In the genomic region with DNA sequence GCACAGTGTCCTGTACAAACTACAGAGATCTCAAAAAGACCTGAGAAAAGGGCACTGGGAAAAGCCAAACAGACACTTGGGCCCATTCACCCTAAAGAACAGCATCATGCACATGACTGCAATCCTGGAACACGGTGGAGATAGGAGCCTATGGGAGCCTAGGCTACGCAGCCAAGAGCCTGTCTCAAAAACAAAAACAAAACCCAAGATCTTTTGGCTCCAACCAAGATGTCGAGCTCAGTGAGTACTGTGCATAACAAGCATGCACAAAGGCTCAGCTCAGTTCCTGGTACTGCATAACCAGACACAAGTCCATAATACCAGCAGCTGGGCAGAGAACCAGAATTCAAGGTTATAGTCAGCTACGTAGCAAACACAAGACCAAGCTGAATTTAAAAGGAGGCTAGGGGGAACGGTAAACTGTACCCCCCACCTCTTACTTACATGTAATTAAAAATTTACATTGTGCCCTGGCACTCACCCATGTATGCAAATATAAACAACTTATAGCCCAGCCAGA, we compare ENCODE assay signal across 11 mouse cellular contexts. TPM values are rescaled to one million over a fixed set of nuclear protein-coding genes. Genes with fewer than 3 reads are reported as not detected.
DNase-seq lines count a peak whose midpoint lies in the region; ATAC-seq and TF ChIP-seq lines count a peak whose summit lies in the region.
"Had no signal": no experiment of that assay in that cellular context is flagged by ENCODE, and none has a peak within 500 bp of the region (broad histone marks: within the 10 kb centered on the region; RNA-seq: fewer than 3 reads in every experiment).

No protein-coding gene starts in this region.

- H3K4me1 ChIP-seq in heart, postnatal 0 days (ENCODE audit: control insufficient read depth, insufficient read depth) = peaks cover 11% of the 10 kb centered on the region; the same call in 1 of the 2 replicates
- peaks cover 30% of the 10 kb centered on the region for H3K4me1 ChIP-seq in liver, embryonic 16.5 days (ENCODE audit: control insufficient read depth, low read depth, low read length)

- no peak for ATAC-seq in heart, postnatal 0 days (ENCODE audit: insufficient read depth, low read depth)
- ATAC-seq in liver, embryonic 16.5 days (ENCODE audit: low read depth) = no peak

- peak; percentile 82 for DNase-seq in heart, adult 11 months
- DNase-seq in heart, postnatal 4 days = no peak
- peak; percentile 71 for DNase-seq in brain, embryonic 14.5 days (ENCODE audit: low read depth)
- peak; percentile 36 for DNase-seq in heart, postnatal 0 days (ENCODE audit: low spot score)
- no peak for DNase-seq in thymus, postnatal 4 days
- DNase-seq in thymus, postnatal 10 days (ENCODE audit: low spot score in 2 of 2) = no peak
- DNase-seq in left cerebral cortex, postnatal 36 days (ENCODE audit: low spot score in 2 of 2) = no peak
- DNase-seq: cerebellum, postnatal 36 days had no signal

- H3K9me3 ChIP-seq in heart, postnatal 0 days (replicated peaks; ENCODE audit: control insufficient read depth, low read length) = no peaks in the 10 kb centered on the region
- H3K9me3 ChIP-seq in liver, embryonic 16.5 days (replicated peaks; ENCODE audit: control insufficient read depth, low read length) = no peaks in the 10 kb centered on the region

- peaks cover 42% of the 10 kb centered on the region for H3K36me3 ChIP-seq in heart, postnatal 0 days (replicated peaks; ENCODE audit: control insufficient read depth, insufficient read depth, low read length)
- peaks cover 31% of the 10 kb centered on the region for H3K36me3 ChIP-seq in liver, embryonic 16.5 days (ENCODE audit: control insufficient read depth, insufficient read depth)

- no peak for TF ChIP-seq POLR2A in brain, embryonic 14.5 days (IDR thresholded peaks at IDR 0.05; ENCODE audit: borderline replicate concordance, extremely low read depth, insufficient read depth, insufficient read length, poor library complexity, severe bottlenecking)

- H3K9ac ChIP-seq in heart, postnatal 0 days (replicated peaks; ENCODE audit: low read depth, low read length) = peak overlapping the region; percentile 57; the same call in 1 of the 2 replicates
- peak overlapping the region; percentile 100 for H3K9ac ChIP-seq in liver, embryonic 16.5 days (ENCODE audit: low read depth, low read length)

- no peaks in the 10 kb centered on the region for H3K27me3 ChIP-seq in heart, postnatal 0 days (ENCODE audit: control insufficient read depth, insufficient read depth, low read length)
- H3K27me3 ChIP-seq in liver, embryonic 16.5 days (ENCODE audit: control insufficient read depth, insufficient read depth, low read depth, low read length) = no peaks in the 10 kb centered on the region

- H3K4me2 ChIP-seq in heart, postnatal 0 days (ENCODE audit: low read depth, low read length) = peak overlapping the region; percentile 65
- peak overlapping the region; percentile 72 for H3K4me2 ChIP-seq in liver, embryonic 16.5 days (ENCODE audit: low read depth, low read length)

- intact Hi-C loops in left cerebral cortex, postnatal 36 days (cut with DNase I) = no loop called here

- no peak for TF ChIP-seq EP300 in heart, postnatal 0 days (IDR thresholded peaks at IDR 0.05; ENCODE audit: low read depth)

- H3K27ac ChIP-seq in heart, postnatal 0 days (ENCODE audit: low read depth) = peak overlapping the region; percentile 93
- peak overlapping the region; percentile 99 for H3K27ac ChIP-seq in liver, embryonic 16.5 days (ENCODE audit: low read length)

- no peak for TF ChIP-seq CTCF in brain, embryonic 14.5 days (IDR thresholded peaks at IDR 0.05; ENCODE audit: borderline replicate concordance, extremely low read depth, insufficient read depth, insufficient read length)
- TF ChIP-seq CTCF in heart, postnatal 0 days (IDR thresholded peaks at IDR 0.05; ENCODE audit: low read depth) = no peak

- peak overlapping the region; percentile 83 for H3K4me3 ChIP-seq in heart, postnatal 0 days (ENCODE audit: low read depth, low read length)
- peak overlapping the region; percentile 100 for H3K4me3 ChIP-seq in liver, embryonic 16.5 days (ENCODE audit: low read depth, low read length)

- WGBS in heart, postnatal 0 days = 28% methylated on average over 5 of the region's 5 CpGs
- WGBS in liver, embryonic 16.5 days (ENCODE audit: insufficient replicate concordance) = 49% methylated on average over 5 of the region's 5 CpGs

RNA-seq across cellular contexts. Expression of gene Gmnn, which starts 1.3 kb away (rescaled TPM):
- total RNA-seq in heart, postnatal 4 days (2021) = 10 to 100 TPM; 69.9 to 75.8 TPM
- 13.6 and 19.5 TPM in 2 replicates for polyA plus RNA-seq in brain, embryonic 14.5 days (2012; rRNA removed)
- total RNA-seq in heart, postnatal 0 days (2014; rRNA removed; ENCODE audit: low replicate concordance) = 28.2 and 29.8 TPM in 2 replicates
- polyA plus RNA-seq in heart, postnatal 0 days (2015; fragmentation: Nextera tagmentation; extraction: Ambion mirVana) = 71.7 and 81.1 TPM in 2 replicates
- 82.5 and 101 TPM in 2 replicates for polyA plus RNA-seq in liver, embryonic 16.5 days (2015; fragmentation: Nextera tagmentation; extraction: Ambion mirVana)
- 1 to 10 TPM; 3.1 to 5.0 TPM for total RNA-seq in left cerebral cortex, postnatal 36 days (2021)

RNA-seq across cellular contexts. Expression of gene Armh2, which starts 19.4 kb away (rescaled TPM):
- total RNA-seq in heart, postnatal 4 days (2021) = not detected
- polyA plus RNA-seq in brain, embryonic 14.5 days (2012; rRNA removed) = 0.10 TPM in 1 of 2 replicates, not detected in the other
- not detected in 2 replicates for total RNA-seq in heart, postnatal 0 days (2014; rRNA removed; ENCODE audit: low replicate concordance)
- not detected in 2 replicates for polyA plus RNA-seq in heart, postnatal 0 days (2015; fragmentation: Nextera tagmentation; extraction: Ambion mirVana)
- polyA plus RNA-seq in liver, embryonic 16.5 days (2015; fragmentation: Nextera tagmentation; extraction: Ambion mirVana) = not detected in 2 replicates
- not detected for total RNA-seq in left cerebral cortex, postnatal 36 days (2021)
- total RNA-seq: left cerebral cortex, postnatal 25 days had no signal
- polyA plus RNA-seq: thymus, postnatal 0 days had no signal

RNA-seq across cellular contexts. Expression of gene BC005537, which starts 41.0 kb away (rescaled TPM):
- 100 to 1,000 TPM; 156 to 166 TPM for total RNA-seq in heart, postnatal 4 days (2021)
- polyA plus RNA-seq in brain, embryonic 14.5 days (2012; rRNA removed) = 114 and 115 TPM in 2 replicates
- total RNA-seq in heart, postnatal 0 days (2014; rRNA removed; ENCODE audit: low replicate concordance) = 36.4 and 43.9 TPM in 2 replicates
- polyA plus RNA-seq in heart, postnatal 0 days (2015; fragmentation: Nextera tagmentation; extraction: Ambion mirVana) = 13.2 and 14.0 TPM in 2 replicates
- 7.6 and 8.9 TPM in 2 replicates for polyA plus RNA-seq in liver, embryonic 16.5 days (2015; fragmentation: Nextera tagmentation; extraction: Ambion mirVana)
- 100 to 1,000 TPM; 156 to 161 TPM for total RNA-seq in left cerebral cortex, postnatal 36 days (2021)

Comparison
In these comparisons a context has a peak if more than half of its experiments do, and no peak if none do; other contexts are left out.
1. DNase-seq: peak in heart, adult 11 months (single experiment), brain, embryonic 14.5 days (single experiment) and heart, postnatal 0 days (single experiment); none in heart, postnatal 4 days (single experiment), thymus, postnatal 4 days (single experiment), thymus, postnatal 10 days (0 of 2) and left cerebral cortex, postnatal 36 days (0 of 2).